Mouse (Mus musculus) heart, embryonic 10.5 days (tissue): ENCODE measurements at regions not wholly inside any gene's neighbourhood (a gene's known extent, or its start where the extent isn't known, plus 50 kb on each side); places are given as distances from the start of the nearest gene placed in this dataset.

Source experiments
- DNase-seq: peaks from one replicate; pipeline ENCODE4 v3.0.0-alpha.2; 2017; ENCODE audit warnings: low spot score
- H3K27ac ChIP-seq: fragments of 300-500 bp; sonication (generic); 2 replicates; pipeline ENCODE4 v1.5.1; 2016; ENCODE audit warnings: mild to moderate bottlenecking
- H3K27me3 ChIP-seq: fragments of 300-500 bp; sonication (generic); 2 replicates; pipeline ENCODE4 v1.6.1; 2016; ENCODE audit warnings: mild to moderate bottlenecking; ENCODE audit not compliant: poor library complexity, insufficient read depth, severe bottlenecking
- H3K36me3 ChIP-seq: fragments of 300-500 bp; sonication (generic); 2 replicates; pipeline ENCODE4 v1.6.1; 2016; ENCODE audit warnings: mild to moderate bottlenecking, moderate library complexity
- H3K4me1 ChIP-seq: fragments of 300-500 bp; sonication (generic); 2 replicates; pipeline ENCODE4 v1.6.1; 2016; ENCODE audit warnings: mild to moderate bottlenecking
- H3K4me3 ChIP-seq: fragments of 300-500 bp; sonication (generic); 2 replicates; pipeline ENCODE4 v1.5.1; 2016; ENCODE audit warnings: mild to moderate bottlenecking, moderate library complexity
- H3K9me3 ChIP-seq: fragments of 300-500 bp; sonication (generic); 2 replicates; pipeline ENCODE4 v1.6.1; 2016; ENCODE audit warnings: mild to moderate bottlenecking, moderate library complexity
- WGBS: fragments of 180-500 bp; shearing (Covaris S2); methylation state at CpG from one replicate; pipeline ENCODE4 v1.1.7; 2016; 5-methylcytosine and 5-hydroxymethylcytosine counted together

- Histone ChIP-seq H3K27me3 (no peaks in the 10 kb centered on the region), H3K4me1 (no peaks in the 10 kb centered on the region), H3K4me3 (no peak overlapping the region), H3K27ac (no peak overlapping the region), H3K9me3 (no peaks in the 10 kb centered on the region), H3K36me3 (no peaks in the 10 kb centered on the region)
- DNase-seq: no peak
- 86% methylated on average over 3 of the region's 3 CpGs for WGBS
Measured at GRCm38 (mm10) chr6:49966555-49966954, 143.5 kb upstream of the Mpp6 start.

DNA sequence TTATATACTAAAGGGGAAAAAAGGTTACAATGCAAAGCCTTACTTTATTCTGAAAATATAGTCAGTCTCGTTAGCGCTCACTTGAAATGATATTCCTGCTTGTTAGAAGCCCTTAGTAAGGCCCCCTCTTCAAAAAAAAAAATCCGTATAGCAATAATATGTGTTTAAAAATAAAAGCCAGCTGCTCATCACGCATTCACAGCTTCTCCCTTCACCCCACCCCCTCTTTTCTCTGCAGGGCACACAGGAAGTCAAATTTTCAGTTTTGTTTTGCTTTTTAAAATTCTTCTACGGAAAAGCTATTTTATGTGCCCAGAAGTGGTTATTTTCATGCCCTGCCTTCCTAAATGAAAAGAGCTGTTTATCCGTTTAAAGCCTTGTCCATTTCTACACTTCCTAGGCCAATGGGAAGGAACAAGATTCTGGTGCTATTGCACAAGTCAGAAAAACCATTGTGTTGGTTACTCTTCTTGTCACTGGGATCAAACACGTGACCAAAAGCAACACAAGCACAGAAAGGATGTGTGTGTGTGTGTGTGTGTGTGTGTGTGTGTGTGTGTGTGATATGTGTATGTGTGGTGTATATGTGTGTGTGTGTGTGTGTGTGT is 136.7 kb upstream of the Mpp6 start:
- no peak for DNase-seq
- Histone ChIP-seq H3K4me1 (no peaks in the 10 kb centered on the region), H3K9me3 (no peaks in the 10 kb centered on the region), H3K36me3 (no peaks in the 10 kb centered on the region), H3K27me3 (no peaks in the 10 kb centered on the region), H3K27ac (no peak overlapping the region), H3K4me3 (no peak overlapping the region)
- WGBS: 84% methylated on average over 7 of the region's 7 CpGs

- WGBS: 67% methylated on average over 11 of the region's 11 CpGs
- no peaks in the 10 kb centered on the region for H3K4me1 ChIP-seq
- H3K4me3 ChIP-seq: no peak overlapping the region
- H3K27ac ChIP-seq: no peak overlapping the region
- H3K27me3 ChIP-seq: no peaks in the 10 kb centered on the region
- DNase-seq: no peak
- H3K9me3 ChIP-seq: no peaks in the 10 kb centered on the region
- H3K36me3 ChIP-seq: no peaks in the 10 kb centered on the region
Measured at GRCm38 (mm10) chr6:49977783-49978182, 132.3 kb upstream of the Mpp6 start.

- DNase-seq: peak; percentile 52
- no peaks in the 10 kb centered on the region for H3K27me3 ChIP-seq
- no peaks in the 10 kb centered on the region for H3K36me3 ChIP-seq
- no peaks in the 10 kb centered on the region for H3K4me1 ChIP-seq
- no peak overlapping the region for H3K4me3 ChIP-seq
- H3K27ac ChIP-seq: no peak overlapping the region
- WGBS: 66% methylated on average over 4 of the region's 4 CpGs
- no peaks in the 10 kb centered on the region for H3K9me3 ChIP-seq
Measured at GRCm38 (mm10) chr6:49983740-49984139, 126.3 kb upstream of the Mpp6 start.

DNA sequence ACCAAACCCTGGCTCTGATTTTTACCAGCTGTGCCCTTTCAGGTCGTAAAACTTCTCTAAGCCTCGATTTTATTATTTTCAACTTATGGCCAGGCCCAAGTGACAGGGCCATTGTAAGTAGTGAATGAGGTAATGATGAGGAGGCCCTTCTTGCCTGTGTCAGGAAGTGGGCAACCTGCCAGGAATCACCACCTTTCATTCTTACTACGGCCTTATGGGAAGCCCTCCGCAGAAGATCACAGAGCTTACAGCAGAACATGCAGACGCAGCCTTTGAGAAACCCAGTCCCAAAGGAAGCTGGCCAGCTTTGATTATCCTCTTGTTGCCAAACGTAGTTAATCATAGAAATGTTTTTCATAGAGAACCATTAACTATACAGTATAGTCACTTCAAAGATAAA is 124.9 kb upstream of the Mpp6 start:
- DNase-seq: peak; percentile 78
- Histone ChIP-seq H3K27me3 (no peaks in the 10 kb centered on the region), H3K9me3 (no peaks in the 10 kb centered on the region), H3K4me1 (peaks cover 6% of the 10 kb centered on the region), H3K36me3 (no peaks in the 10 kb centered on the region), H3K27ac (no peak overlapping the region), H3K4me3 (no peak overlapping the region)
- 53% methylated on average over 6 of the region's 6 CpGs for WGBS

DNA sequence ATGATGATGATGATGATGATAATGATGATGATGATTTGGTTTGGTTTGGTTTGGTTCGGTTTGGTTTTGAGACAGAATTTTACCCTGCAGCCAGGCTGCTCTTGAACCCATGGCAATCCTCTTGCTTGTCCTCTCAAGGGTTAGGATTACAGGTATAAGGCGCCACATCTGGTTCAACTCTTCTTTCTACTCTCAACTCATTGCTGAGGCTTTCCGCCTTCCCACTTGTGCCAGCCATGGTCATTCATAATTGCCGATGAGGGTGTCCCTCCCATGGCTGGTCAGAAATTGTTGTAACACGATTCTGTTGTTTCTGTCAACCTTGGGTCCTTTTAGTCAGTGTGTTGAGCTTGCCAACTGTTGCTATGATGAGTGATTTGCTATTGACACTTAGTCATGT is 122.9 kb upstream of the Mpp6 start:
- WGBS: 82% methylated on average over 5 of the region's 5 CpGs
- H3K27ac ChIP-seq: no peak overlapping the region
- DNase-seq: peak; percentile 62

GRCm38 (mm10) chr6:49987541-49988210 is 122.4 kb upstream of the Mpp6 start:
- Histone ChIP-seq H3K27ac (no peak overlapping the region), H3K27me3 (no peaks in the 10 kb centered on the region), H3K36me3 (no peaks in the 10 kb centered on the region), H3K4me3 (no peak overlapping the region), H3K4me1 (peaks cover 11% of the 10 kb centered on the region), H3K9me3 (no peaks in the 10 kb centered on the region)
- 81% methylated on average over 3 of the region's 3 CpGs for WGBS
- peak; percentile 51 for DNase-seq

More for the DNA sequence above, 122.9 kb upstream of the Mpp6 start:
- no peaks in the 10 kb centered on the region for H3K9me3 ChIP-seq
- no peaks in the 10 kb centered on the region for H3K36me3 ChIP-seq
- no peaks in the 10 kb centered on the region for H3K27me3 ChIP-seq
- H3K4me3 ChIP-seq: no peak overlapping the region
- peaks cover 11% of the 10 kb centered on the region for H3K4me1 ChIP-seq

DNA sequence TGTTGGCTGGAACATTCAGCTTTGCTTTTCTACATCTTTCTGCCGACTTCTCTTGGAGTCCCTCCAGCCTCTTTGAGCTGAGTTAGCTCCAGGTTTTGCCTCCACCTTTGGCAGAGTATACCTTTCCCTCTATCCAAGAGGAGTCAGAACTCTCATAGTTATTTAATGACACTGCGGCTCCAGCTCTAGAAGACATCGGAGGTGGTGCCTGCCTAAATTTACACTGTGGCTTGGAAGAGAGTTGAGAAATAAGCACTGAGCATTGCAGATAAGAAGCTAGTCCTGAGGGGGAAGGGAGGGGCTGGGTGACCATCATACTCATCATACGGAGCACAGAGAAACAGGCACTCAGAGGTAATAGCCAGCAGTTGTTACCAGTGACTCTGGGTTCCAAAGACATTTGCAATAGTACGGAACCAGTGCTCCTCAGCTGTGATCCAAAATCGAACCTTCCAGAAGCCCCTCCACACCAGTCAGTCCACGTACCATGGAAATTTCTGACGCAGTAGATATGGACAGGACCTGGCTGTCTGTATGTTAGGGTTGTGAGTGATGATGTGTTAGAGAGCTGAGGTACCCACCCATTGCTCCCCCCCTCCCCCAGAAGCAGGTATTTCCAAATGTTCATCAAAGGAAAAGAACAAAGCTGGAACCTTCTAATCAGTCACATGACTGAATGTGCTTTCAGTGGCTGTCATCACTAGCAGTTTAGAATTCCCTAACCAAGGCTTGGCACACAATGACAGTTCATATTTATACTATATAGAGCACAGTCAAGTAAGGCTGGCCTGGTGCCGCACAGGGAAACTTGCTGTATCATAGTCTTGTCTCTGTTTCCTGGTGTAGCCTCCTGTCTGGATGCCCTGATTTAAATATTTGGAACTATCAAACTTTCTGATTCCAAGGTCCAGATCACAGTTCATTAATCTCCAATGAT is 120.2 kb upstream of the Mpp6 start:
- no peak overlapping the region; the same call in 1 of the 2 replicates for H3K27ac ChIP-seq
- no peaks in the 10 kb centered on the region for H3K36me3 ChIP-seq
- WGBS: 63% methylated on average over 9 of the region's 9 CpGs

GRCm38 (mm10) chr6:49990522-49990858 is 119.6 kb upstream of the Mpp6 start:
- WGBS: 62% methylated on average over 8 of the region's 8 CpGs
- H3K27ac ChIP-seq: no peak overlapping the region
- peak; percentile 63 for DNase-seq

More for the DNA sequence above, 120.2 kb upstream of the Mpp6 start:
- H3K27me3 ChIP-seq: no peaks in the 10 kb centered on the region
- H3K4me1 ChIP-seq: peaks cover 11% of the 10 kb centered on the region
- peak; percentile 63 for DNase-seq
- H3K4me3 ChIP-seq: no peak overlapping the region
- no peaks in the 10 kb centered on the region for H3K9me3 ChIP-seq

DNA sequence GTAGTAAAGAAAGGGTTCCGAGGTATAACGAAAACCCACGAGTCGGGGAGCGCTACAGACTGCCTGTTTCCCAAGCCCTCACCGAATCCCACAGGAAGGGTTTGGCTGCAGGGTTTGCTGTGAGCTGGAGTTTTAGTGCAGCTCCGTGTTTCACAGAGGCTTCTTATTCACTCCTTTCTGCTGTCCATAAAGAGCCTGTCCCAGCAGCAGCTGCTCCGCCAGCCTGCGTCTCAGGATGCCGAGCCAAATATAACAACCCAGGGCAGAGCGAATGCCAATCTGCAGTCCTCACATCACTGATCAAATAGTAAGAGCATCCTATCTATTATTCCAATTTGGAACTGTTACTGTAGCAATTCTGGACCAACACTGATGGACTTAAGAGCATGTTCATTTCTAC is 110.7 kb upstream of the Mpp6 start:
- WGBS: 78% methylated on average over 11 of the region's 11 CpGs
- DNase-seq: peak; percentile 46
- no peaks in the 10 kb centered on the region for H3K4me1 ChIP-seq

More at GRCm38 (mm10) chr6:49990522-49990858, 119.6 kb upstream of the Mpp6 start:
- Histone ChIP-seq H3K27me3 (no peaks in the 10 kb centered on the region), H3K4me1 (peaks cover 11% of the 10 kb centered on the region), H3K36me3 (no peaks in the 10 kb centered on the region), H3K4me3 (no peak overlapping the region), H3K9me3 (no peaks in the 10 kb centered on the region)

GRCm38 (mm10) chr6:50008074-50008473 is 102.0 kb upstream of the Mpp6 start:
- WGBS: 74% methylated on average over 4 of the region's 4 CpGs
- Histone ChIP-seq H3K27me3 (no peaks in the 10 kb centered on the region), H3K27ac (no peak overlapping the region), H3K4me3 (no peak overlapping the region), H3K4me1 (peaks cover 15% of the 10 kb centered on the region), H3K9me3 (no peaks in the 10 kb centered on the region), H3K36me3 (no peaks in the 10 kb centered on the region)
- peak; percentile 27 for DNase-seq

More for the DNA sequence above, 110.7 kb upstream of the Mpp6 start:
- no peak overlapping the region for H3K4me3 ChIP-seq
- H3K36me3 ChIP-seq: no peaks in the 10 kb centered on the region
- H3K27me3 ChIP-seq: no peaks in the 10 kb centered on the region
- no peak overlapping the region for H3K27ac ChIP-seq
- H3K9me3 ChIP-seq: no peaks in the 10 kb centered on the region

DNA sequence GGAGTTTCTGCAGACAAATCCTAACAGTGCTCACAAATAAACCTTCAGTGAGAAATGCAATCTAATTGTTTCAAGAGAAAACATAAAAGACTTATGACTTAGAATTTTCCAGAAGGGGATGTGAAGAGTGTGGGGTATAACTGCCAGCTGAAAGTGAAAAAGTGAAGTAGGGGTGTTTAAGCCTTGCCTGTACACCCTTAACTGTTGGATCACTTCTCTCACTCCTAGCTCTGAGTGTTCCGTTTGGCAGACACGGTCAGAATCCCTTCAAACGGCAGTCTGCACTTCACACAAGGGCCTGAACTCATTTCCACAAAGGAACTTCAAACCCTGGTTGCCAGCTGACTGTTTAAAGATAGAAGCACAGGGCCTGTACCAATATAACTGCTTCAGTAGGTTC is 101.2 kb upstream of the Mpp6 start:
- WGBS: 36% methylated on average over 3 of the region's 3 CpGs
- Histone ChIP-seq H3K36me3 (no peaks in the 10 kb centered on the region), H3K4me3 (no peak overlapping the region), H3K4me1 (peaks cover 15% of the 10 kb centered on the region), H3K9me3 (no peaks in the 10 kb centered on the region), H3K27me3 (no peaks in the 10 kb centered on the region), H3K27ac (peak overlapping the region; percentile 29; the same call in 1 of the 2 replicates)
- DNase-seq: peak; percentile 39

- no peaks in the 10 kb centered on the region for H3K36me3 ChIP-seq
- no peaks in the 10 kb centered on the region for H3K9me3 ChIP-seq
- H3K27me3 ChIP-seq: no peaks in the 10 kb centered on the region
- H3K4me3 ChIP-seq: no peak overlapping the region
- 52% methylated on average over 7 of the region's 7 CpGs for WGBS
- DNase-seq: peak; percentile 63
- peak overlapping the region; percentile 29; the same call in 1 of the 2 replicates for H3K27ac ChIP-seq
- peaks cover 15% of the 10 kb centered on the region for H3K4me1 ChIP-seq
Measured at GRCm38 (mm10) chr6:50009339-50009738, 100.7 kb upstream of the Mpp6 start.
